Mouse (Mus musculus) T-helper 17 cell (primary cell): Measurements from ENCODE around the gene Ms4a6d.

ENCODE experiments used
- in situ Hi-C, 2 experiments: fragments of 300-600 bp; cut with MboI, MseI; formaldehyde crosslinking; loops; 1 replicate in 1 of 2; 2 replicates in 1 of 2; pipeline ENCODE4 v1.15.1; 2025; ENCODE audit warnings: high pct_unique_total_duplicates in 2 of 2

Gene Ms4a6d

DNA sequence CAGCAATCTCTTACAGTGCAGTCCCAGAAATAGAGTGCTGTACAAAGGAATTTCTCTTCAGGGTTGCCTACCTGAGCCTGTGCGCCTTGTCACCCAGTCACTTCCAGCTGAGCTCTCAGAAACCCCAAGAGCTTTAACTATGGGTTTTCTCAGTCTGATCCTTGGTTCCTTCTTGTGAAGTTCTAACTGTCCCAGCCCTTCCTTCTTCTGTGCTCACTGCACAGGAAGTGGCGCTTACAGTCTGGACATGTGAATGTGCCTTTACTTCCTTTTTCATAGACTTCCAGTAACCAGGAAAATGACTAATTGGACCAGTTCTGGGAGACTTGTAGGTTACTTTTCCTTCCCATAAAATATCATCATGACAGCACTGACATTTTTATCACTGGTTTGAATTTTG lies at the start of gene Ms4a6d:
Gene Ms4a6d, minus strand, starts transcription at position 247 of the 400 bp plus-strand sequence.
- in situ Hi-C loops: loop anchor here (5.0 to 25.0 kb wide), 7 partner anchors 82 to 560 kb away; partner anchors contain the start of genes Gm8369 (in 1 of the 2) and Ms4a13 (in 1 of the 2)

- in situ Hi-C loops: no loop called here
These were observed 44.9 kb upstream of the Ms4a6d start for GRCm38 (mm10) chr19:11649564-11649963.

GRCm38 (mm10) chr19:11646166-11646565 lies 41.5 kb upstream of the Ms4a6d start:
- in situ Hi-C loops: no loop called here

- in situ Hi-C loops: no loop called here
These were observed 36.1 kb upstream of the Ms4a6d start, which contains the start of gene Ms4a3 for GRCm38 (mm10) chr19:11640732-11641131. Ms4a3 (minus strand) TSS chr19:11640851.

- in situ Hi-C loops: loop anchor here in 1 of 2 experiments (5.0 kb wide), 1 partner anchor 43 kb away; no protein-coding TSS in a partner anchor
These were observed 34.4 kb upstream of the Ms4a6d start for GRCm38 (mm10) chr19:11639038-11639437.

DNA sequence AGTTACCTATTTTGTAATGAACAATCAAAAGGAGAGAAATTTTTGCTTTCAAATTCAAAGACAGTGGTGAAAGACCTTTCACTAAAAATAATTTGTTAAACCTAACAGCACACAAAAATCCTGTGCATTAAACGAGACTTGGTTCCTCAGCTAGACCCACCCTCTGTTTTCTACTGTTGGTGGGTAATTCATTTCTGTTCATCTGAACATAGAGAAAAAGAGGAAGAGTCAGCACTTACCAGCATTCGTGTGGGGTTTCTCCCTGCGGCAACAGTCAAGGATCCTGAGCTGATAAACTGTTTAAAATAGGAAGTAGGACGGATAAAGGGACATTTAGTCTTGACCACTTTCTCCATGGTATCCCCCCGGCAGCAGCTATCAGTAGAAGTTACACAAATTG lies 30.9 kb upstream of the Ms4a6d start:
- in situ Hi-C loops: loop anchor here in 1 of 2 experiments (5.0 kb wide), 1 partner anchor 47 kb away; no protein-coding TSS in a partner anchor

DNA sequence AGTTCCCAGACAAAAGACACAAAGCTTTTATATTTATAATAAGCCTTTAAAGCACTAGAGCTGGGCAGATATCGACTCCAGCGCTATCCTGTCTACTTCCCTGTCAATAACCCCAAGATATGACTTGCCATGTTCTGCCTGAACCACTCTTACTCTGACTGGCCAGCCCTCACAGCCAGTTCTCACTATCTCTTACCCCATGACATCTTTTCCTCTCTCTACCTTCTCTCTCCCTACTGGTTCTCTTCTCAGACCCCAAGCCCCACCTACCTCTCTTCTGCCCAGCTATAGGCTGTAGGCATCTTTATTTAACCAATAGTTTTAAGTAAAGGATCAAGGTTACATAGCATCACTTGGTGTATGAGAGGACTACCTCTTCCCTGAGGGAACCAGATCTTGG lies 29.7 kb upstream of the Ms4a6d start:
- in situ Hi-C loops: no loop called here

- in situ Hi-C loops: no loop called here
These were observed 29.1 kb upstream of the Ms4a6d start for GRCm38 (mm10) chr19:11633732-11634131.

DNA sequence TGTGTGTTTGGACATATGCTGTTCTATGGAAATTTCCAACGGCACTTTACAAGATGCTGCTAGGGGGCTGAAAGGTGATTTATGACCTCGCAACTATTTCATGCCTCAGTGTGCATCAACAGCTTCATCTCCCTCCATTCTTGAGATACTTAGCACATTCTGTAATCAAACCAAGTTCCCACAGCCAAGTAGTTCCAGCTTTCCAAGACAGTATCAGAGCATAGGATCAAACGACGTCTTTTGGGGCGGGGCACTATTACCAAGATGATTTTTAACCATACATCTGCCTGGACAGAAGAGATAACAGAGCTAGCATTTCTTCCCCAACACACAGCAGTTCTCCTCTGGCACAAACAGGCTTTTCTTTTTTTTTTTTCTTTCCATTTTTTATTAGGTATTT lies 20.6 kb upstream of the Ms4a6d start:
- in situ Hi-C loops: no loop called here

GRCm38 (mm10) chr19:11624800-11625199 lies 20.2 kb upstream of the Ms4a6d start:
- in situ Hi-C loops: loop anchor here in 1 of 2 experiments (25.0 kb wide), 1 partner anchor 437 kb away; the partner anchor contains the start of gene Ms4a13

DNA sequence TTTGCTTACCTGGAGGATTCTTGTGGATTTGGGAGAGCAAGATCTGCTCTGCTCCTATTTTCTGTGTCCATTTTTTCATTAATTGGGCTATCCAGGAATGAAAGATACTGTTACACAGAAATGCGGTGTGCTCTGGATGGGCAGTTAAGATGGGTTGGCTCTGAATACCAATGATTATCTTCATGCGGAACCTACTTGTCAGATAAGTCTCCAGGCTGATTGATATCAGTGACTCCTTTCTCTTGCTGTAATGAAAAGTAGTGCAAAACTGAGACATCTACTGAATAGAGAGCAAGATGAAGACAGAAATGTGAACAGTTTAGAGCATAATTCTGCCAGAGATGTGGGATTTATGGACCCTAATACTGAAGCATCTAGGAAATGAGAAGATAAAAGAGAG lies 18.9 kb upstream of the Ms4a6d start, which contains the start of gene Ms4a2:
Gene Ms4a2, minus strand, starts transcription at position 169 of the 400 bp plus-strand sequence.
- in situ Hi-C loops: loop anchor here in 1 of 2 experiments (25.0 kb wide), 1 partner anchor 436 kb away; the partner anchor contains the start of gene Ms4a13

DNA sequence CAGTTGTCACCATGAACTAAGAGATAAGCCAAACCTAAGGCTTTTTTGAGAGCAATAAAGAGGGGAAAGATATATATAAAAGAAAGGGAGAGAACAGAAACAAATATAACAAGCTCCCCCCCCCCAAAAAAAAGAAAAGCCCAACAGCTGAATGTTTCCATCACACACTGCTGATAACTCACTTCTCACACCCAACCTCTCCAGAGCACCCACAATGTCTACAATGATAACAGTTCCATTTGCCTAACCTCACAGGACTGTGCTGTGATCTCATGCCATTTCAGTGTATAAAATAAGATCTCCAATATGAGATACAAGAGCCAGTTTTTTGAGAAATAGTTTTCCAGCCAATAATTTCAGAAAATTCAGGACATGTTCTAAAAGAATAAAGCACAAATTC lies 13.3 kb upstream of the Ms4a6d start:
- in situ Hi-C loops: loop anchor here (5.0 to 25.0 kb wide), 2 partner anchors 69 to 431 kb away; partner anchors contain the start of gene Ms4a13 (in 1 of the 2)

DNA sequence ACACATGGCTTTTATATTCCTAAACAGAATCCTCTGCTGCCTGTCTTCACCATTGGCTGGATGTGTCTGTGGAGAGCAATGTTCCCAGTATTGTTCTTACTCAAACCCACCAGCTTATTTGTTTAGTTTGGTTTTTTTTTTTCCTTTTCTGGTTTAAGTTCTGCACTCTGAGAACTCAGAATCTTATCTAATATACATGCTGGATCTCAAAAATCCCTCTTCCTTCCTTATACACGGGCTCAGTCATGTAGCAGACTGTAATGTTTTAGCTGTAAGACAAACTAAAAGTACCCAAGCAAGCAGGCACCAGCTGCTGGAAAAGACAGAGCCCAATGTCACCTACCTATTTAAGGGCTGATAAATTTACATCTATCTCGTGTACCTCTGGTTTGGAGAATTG lies 10.2 kb upstream of the Ms4a6d start:
- in situ Hi-C loops: loop anchor here (5.0 to 25.0 kb wide), 2 partner anchors 72 to 428 kb away; partner anchors contain the start of gene Ms4a13 (in 1 of the 2)

DNA sequence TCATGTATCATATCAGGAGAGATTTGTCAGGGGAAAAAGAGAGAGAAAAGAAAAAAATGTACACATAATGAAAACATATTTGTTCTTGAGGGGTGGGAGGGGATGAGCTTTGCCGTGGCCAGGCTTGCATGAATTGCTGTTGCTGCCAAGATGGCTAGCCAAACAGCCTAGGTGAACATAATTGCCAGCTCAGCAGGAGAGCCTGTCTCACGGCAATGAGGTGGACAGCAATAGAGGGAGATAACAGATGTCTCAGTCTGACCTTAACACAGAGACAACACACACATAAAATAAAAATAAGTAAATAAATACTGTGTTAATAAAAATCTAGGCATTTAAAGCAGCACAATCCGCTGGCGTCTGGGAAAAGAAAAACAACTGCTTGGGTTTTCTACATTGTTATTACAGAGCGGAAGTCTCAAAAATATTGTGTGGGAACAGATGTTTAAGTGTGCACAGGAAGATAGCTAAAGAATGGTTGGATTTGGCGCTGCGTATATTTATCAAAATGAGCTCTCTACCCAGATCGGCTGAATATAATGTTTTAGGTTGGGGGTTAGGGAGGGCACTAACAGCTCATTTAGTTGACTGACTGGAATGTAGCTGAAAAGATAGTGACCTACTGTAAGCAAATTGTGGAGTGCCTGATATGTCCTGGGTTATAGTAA lies 9.3 kb upstream of the Ms4a6d start:
- in situ Hi-C loops: loop anchor here in 1 of 2 experiments (25.0 kb wide), 1 partner anchor 427 kb away; the partner anchor contains the start of gene Ms4a13

DNA sequence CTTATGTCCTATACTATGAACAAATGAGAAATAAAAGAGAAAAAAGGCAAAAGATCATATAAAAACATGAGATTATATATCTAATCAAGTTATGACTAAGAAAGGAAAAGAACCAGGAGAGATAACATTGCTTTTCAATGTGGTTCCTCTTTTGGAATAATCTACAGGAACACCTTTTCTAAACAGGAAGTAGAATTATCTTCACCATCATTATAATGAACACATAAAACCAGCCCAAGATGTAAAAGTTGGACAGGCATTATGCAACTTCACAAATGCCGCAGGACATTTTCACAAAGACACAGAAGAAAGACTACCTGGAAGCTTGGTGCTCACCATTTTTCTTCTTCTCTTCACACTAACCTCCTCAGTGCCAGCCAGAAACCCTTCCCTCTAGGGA lies 8.4 kb upstream of the Ms4a6d start:
- in situ Hi-C loops: loop anchor here in 1 of 2 experiments (25.0 kb wide), 1 partner anchor 426 kb away; the partner anchor contains the start of gene Ms4a13

DNA sequence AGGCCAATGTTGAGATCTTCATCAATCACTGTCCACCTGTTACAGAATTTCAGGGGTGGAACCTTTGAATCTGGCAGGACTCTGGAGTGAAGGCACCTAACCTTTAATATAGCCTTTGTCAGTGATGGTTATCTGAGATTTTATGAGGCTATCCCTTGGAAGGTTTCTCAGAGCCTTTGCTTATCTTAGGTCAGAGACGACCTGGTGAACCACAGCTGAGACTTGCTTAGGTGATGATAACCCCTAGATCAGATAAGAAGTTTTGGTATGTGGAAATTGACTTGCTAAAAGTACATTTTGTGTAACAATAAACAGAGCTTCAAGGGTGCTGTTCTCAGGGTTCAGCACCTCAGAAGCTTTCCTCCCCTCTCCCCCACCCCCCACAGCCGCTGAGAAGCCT lies 7.6 kb upstream of the Ms4a6d start:
- in situ Hi-C loops: loop anchor here in 1 of 2 experiments (25.0 kb wide), 1 partner anchor 425 kb away; the partner anchor contains the start of gene Ms4a13

DNA sequence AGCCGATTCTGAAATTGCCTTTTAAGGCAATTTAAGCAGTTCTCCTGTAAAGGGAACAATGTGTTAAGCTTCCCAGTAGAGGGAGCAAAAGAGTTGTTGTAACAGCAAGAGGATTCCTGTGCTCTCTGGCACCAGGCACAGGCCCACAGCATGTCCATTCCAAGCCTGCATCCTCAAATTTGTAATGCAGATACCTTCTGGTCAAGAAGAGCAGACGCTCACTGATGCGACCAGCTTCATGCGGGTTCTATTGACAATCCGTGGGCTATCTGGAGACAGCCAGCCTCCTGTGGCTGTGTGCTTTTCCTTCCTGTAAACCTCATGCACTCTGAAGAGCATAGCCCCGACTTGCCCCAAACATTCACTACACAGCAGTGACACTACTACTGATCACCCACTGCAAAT lies 6.9 kb upstream of the Ms4a6d start:
- in situ Hi-C loops: loop anchor here in 1 of 2 experiments (25.0 kb wide), 1 partner anchor 424 kb away; the partner anchor contains the start of gene Ms4a13

DNA sequence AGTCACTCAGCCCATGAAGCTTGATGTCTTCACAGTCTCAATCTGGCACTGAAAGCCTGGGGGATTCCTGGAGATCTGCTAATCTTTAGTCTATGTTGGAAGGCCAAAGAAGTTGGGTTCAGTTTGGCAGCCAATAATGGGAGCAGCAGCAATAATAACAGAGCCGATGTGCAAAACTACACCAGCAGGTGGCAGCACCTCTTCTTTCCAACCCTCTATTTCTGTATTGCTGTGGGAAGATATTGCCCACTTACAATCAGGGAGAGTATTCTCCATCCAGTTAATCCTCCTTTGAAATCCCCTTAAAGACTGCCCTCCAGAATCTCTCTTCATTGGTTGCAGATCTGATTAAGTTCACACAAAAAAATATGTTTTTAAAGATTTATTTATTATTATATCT lies 3.5 kb upstream of the Ms4a6d start:
- in situ Hi-C loops: loop anchor here (5.0 to 25.0 kb wide), 5 partner anchors 121 to 563 kb away; partner anchors contain the start of genes Gm8369 (in 1 of the 2) and Ms4a13 (in 1 of the 2)

- in situ Hi-C loops: loop anchor here (5.0 to 25.0 kb wide), 4 partner anchors 80 to 557 kb away; partner anchors contain the start of gene Ms4a13 (in 1 of the 2)
These were observed 2.6 kb downstream of the Ms4a6d start for GRCm38 (mm10) chr19:11602026-11602425.

- in situ Hi-C loops: loop anchor here (5.0 to 25.0 kb wide), 4 partner anchors 79 to 557 kb away; partner anchors contain the start of gene Ms4a13 (in 1 of the 2)
These were observed 3.3 kb downstream of the Ms4a6d start for GRCm38 (mm10) chr19:11601349-11601748.

- in situ Hi-C loops: no loop called here
These were observed 14.7 kb downstream of the Ms4a6d start for GRCm38 (mm10) chr19:11589891-11590449.

- in situ Hi-C loops: no loop called here
These were observed 15.4 kb downstream of the Ms4a6d start for GRCm38 (mm10) chr19:11589205-11589604.
